In the genomic region with DNA sequence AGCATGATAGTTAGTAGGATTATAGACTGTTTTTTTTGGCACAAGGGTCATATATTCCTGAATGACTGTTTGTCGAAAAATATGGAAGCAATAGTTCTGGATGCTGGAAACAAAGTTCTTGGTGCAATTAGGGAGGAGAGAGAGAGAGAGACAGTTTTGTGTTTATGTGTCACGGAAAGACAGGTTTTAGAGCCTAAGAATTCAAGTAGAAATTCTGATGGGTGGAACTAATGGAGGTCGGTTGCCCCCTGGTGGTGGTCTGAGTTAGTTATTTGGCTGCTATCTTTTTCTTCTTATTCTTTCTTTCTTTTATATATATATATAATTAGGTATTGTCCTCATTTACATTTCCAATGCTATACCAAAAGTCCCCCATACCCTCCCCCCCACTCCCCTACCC, we compare ENCODE assay signal across 8 mouse cellular contexts.
DNase-seq lines count a peak whose midpoint lies in the region; ATAC-seq and TF ChIP-seq lines count a peak whose summit lies in the region.

No protein-coding gene starts in this region.

- ATAC-seq in granulocyte monocyte progenitor cell, adult 5-6 weeks (replicated peaks; ENCODE audit: poor library complexity, severe bottlenecking), result peak; percentile 70

- H3K9me3 ChIP-seq in ES-E14 (ENCODE audit: control insufficient read depth, insufficient read depth, low read depth, low read length), result no peaks in the 10 kb centered on the region

- no peaks in the 10 kb centered on the region for H3K36me3 ChIP-seq in ES-E14 (ENCODE audit: control insufficient read depth, insufficient read depth, low read length, poor library complexity, severe bottlenecking)

- H3K27ac ChIP-seq in ES-E14 (ENCODE audit: insufficient read depth, low read depth, low read length, poor library complexity, severe bottlenecking), result no peak overlapping the region
- H3K27ac ChIP-seq in layer of hippocampus, adult 2 months, result 0 out of 2 replicates have a peak overlapping the region, but pooled peaks have one; percentile 29

- peak; percentile 82 for TF ChIP-seq CTCF in layer of hippocampus, adult 2 months (conservative IDR thresholded peaks at IDR 0.05)

- no peak overlapping the region for H3K9ac ChIP-seq in ES-E14 (ENCODE audit: insufficient read depth, low read depth, low read length, poor library complexity, severe bottlenecking)

- H3K4me1 ChIP-seq in ES-E14 (ENCODE audit: control insufficient read depth in 2 of 2, insufficient read depth in 2 of 2, low read length in 2 of 2, poor library complexity in 1 of 2), result no peaks in the 10 kb centered on the region

- intact Hi-C loops in heart, postnatal 25 days (cut with DNase I), result loop anchor here (2.0 to 10.0 kb wide), 2 partner anchors 146 to 280 kb away; no protein-coding TSS in a partner anchor

- in situ Hi-C loops in ES-E14 (cut with MboI; ENCODE audit: low sequenced_read_pairs in 2 of 2, unreplicated experiment in 2 of 2), result no loop called here

- peak; percentile 22 to 66 for DNase-seq in heart, adult 18-20 months
- DNase-seq in heart, postnatal 25 days (ENCODE audit: low spot score), result no peak
- DNase-seq in ES-E14 (ENCODE audit: low read depth, low spot score), result no peak
- DNase-seq in cerebellum, adult 8-10 months, result peak; percentile 64
- peak; percentile 63 to 75 for DNase-seq in layer of hippocampus, adult 2 months (ENCODE audit: low spot score in 2 of 2)
- peak; percentile 53 for DNase-seq in mesoderm, embryonic 11.5 days (ENCODE audit: low read depth, low spot score)
- peak; percentile 36 to 37 for DNase-seq in thymus, postnatal 36 days

- no peak overlapping the region for H3K4me3 ChIP-seq in ES-E14 (ENCODE audit: insufficient read depth in 1 of 2, low read depth in 1 of 2, low read length in 2 of 2, poor library complexity in 1 of 2, severe bottlenecking in 1 of 2)
- no peak overlapping the region; the same call in 1 of the 2 replicates for H3K4me3 ChIP-seq in layer of hippocampus, adult 2 months

TF ChIP-seq in ES-E14, 5 proteins besides CTCF, POLR2A, EP300 and RAD21:
- TF ChIP-seq ZC3H11A (IDR thresholded peaks at IDR 0.05; ENCODE audit: borderline replicate concordance, low read depth, low read length) (0 out of 2 replicates have a peak, but pooled peaks have one; percentile 22), ZNF384 (IDR thresholded peaks at IDR 0.05; ENCODE audit: low read depth, low read length) (no peak), HCFC1 (IDR thresholded peaks at IDR 0.05; ENCODE audit: borderline replicate concordance, insufficient read depth, low read length) (no peak), MAFK (IDR thresholded peaks at IDR 0.05; ENCODE audit: insufficient read depth, low read depth, low read length) (no peak), CHD2 (IDR thresholded peaks at IDR 0.05; ENCODE audit: low read depth, low read length) (no peak)

Comparison
In these comparisons a context has a peak if more than half of its experiments do, and no peak if none do; other contexts are left out.
1. DNase-seq: peak in heart, adult 18-20 months (2 of 2), cerebellum, adult 8-10 months (single experiment), layer of hippocampus, adult 2 months (2 of 2), mesoderm, embryonic 11.5 days (single experiment) and thymus, postnatal 36 days (2 of 2); none in heart, postnatal 25 days (single experiment) and ES-E14 (single experiment).